Mouse (Mus musculus) kidney, adult 8-10 months (tissue): ENCODE results near the gene Cpeb4.
A peak's percentile ranks its signal among the peaks of the same experiment; 100 is the strongest.

Experiments
- DNase-seq, 2 experiments: peaks; one replicate each; pipeline ENCODE4 v3.0.0; 2022

Gene Cpeb4

DNA sequence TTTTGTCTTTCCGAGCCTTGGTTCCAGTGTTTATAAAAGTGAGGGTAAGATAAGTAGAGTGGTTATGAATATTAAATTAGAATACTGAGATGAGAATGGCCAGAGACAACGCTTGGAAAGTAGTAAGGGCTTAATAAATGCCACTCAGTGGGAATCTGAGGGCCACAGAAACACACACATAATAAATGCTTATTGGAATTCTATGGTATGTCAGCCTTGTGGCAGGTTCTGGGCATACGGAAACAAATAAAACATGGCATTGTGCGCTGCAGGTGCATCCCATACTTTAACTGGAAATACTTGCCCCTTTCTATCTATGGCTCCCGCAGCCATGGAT lies 24.6 kb upstream of the Cpeb4 start:
- no peak for DNase-seq

GRCm38 (mm10) chr11:31848725-31849124 lies 23.3 kb upstream of the Cpeb4 start:
- no peak for DNase-seq

DNA sequence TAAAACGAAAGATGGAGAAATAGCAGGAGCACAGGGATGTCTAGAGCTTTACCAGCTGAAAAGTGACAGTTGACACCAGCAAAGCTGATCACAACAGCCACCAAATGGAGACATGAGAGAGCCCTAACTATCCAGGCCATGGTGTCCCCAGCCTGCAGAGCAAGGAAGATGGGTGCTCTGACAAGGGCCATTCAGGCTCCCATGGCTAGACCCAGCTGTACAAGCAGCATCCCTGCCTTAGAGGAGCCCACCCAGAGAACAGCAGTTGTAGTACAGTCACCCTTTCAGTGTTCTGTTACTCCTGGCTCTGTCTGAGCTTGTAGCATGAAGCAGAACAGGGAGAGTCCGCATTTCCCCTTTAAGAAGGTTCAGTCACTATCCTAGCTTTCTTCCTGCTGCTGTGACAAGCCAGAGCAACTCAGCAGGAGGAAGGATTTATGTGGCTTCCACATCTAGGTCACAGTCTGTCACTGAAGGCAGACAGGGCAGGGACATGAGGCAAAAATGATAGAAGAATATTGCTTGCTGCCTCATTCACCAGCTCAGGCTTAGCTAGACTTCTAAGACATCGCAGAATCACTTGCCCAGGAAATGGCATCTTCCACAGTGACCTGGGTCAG lies 21.7 kb upstream of the Cpeb4 start:
- DNase-seq, result no peak

GRCm38 (mm10) chr11:31850995-31851394 lies 21.0 kb upstream of the Cpeb4 start:
- DNase-seq, result peak; percentile 69 to 82

GRCm38 (mm10) chr11:31851702-31852560 lies 20.1 kb upstream of the Cpeb4 start:
- no peak for DNase-seq

DNA sequence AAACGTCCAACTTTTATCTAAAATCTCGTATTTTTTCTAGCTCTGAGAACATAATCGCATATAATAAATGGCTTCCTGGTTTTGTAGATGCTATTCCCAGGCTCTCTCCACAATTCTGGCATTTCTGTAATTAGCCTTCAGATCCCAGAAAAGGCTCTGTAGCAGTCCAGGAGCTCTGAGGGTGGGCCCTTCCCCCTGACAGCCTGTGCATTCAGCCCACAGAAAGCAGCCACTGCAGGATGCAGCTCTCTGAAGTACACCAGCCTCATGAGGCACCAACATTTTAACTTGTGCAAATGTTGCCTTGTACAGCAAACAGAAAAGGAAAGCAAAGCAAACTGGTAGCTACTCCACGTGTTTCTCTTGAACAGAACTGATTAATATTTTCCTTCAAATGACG lies 17.1 kb upstream of the Cpeb4 start:
- no peak for DNase-seq

DNA sequence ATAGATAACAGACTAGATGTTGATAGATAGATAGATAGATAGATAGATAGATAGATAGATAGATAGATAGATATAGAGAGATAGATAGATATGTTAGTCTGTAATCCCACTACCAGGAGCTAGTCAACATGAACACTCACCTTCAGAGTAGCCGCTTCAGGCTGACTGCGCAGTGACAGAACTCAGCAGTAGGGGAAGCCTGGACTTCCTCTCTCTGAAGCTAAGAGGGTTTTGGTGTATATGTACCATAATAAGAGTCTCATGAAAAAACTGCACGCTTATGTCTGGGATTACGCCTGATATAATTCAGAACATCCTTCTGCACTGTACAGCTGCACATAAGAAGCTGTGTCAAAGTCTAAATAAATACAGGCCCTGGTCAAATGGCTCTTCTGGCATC lies 14.5 kb upstream of the Cpeb4 start:
- no peak for DNase-seq

GRCm38 (mm10) chr11:31861149-31861890 lies 10.7 kb upstream of the Cpeb4 start:
- no peak for DNase-seq

DNA sequence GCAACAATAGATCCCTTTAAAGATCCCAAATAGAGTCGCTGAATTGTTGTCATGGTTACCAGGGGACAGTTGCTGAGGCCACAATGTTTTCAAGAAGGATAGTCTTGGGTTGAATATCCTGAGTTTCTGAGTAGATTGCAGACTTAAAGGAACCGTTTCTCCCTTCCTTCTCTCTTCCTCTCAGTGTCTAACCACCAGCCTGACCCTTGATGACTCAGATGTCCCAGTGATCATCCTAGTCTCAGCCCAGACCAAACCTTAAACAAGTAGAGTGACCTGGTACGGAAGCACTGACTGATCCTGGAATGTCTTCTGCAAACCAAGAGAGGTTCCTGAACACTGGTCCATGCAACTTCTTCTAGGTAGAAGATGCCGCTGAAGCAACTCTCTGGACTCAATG lies 4.0 kb upstream of the Cpeb4 start:
- no peak for DNase-seq

- peak; percentile 99 for DNase-seq
These were observed 1.6 kb upstream of the Cpeb4 start for GRCm38 (mm10) chr11:31870285-31871010.

- peak; percentile 44 to 49 for DNase-seq
These were observed 873 bp upstream of the Cpeb4 start for GRCm38 (mm10) chr11:31871135-31871541.

DNA sequence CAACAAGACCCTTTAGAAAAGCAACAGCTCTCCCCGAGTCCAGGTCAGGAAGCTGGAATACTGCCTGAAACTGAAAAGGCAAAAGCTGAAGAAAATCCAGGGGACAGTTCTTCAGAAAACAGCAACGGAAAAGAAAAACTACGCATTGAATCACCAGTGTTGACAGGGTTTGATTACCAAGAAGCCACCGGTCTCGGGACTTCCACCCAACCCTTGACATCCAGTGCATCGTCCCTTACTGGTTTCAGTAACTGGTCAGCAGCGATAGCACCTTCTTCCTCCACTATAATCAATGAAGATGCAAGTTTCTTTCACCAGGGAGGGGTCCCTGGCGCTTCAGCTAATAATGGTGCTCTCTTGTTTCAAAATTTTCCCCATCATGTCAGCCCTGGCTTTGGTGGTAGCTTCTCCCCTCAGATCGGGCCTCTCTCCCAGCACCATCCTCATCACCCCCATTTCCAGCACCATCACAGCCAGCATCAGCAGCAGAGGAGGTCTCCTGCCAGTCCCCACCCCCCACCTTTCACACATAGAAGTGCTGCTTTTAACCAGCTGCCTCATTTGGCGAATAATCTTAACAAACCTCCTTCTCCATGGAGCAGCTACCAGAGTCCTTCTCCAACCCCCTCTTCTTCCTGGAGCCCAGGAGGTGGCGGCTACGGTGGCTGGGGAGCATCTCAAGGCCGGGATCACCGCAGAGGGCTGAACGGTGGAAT lies 693 bp downstream of the Cpeb4 start:
- DNase-seq, result peak in 1 of 2 experiments; percentile 19

DNA sequence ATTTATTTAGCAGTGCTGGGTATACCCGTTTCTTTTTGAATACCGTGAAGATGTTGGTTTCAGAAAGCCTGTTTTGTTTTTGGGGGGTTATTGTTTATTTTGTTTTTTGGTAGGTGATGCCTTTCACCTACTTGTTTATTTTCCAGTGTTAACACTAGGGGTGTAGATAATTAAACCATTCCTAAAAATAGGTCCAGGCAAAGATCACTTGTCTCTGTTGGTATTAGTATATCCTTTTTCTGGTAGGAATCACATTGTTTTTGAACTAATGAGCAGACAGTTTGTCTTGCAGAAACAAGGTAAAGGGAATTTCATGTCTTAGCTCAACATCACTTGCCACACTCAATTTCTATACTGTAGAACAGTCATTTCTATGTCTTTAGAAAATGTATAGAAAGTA lies 2.1 kb downstream of the Cpeb4 start:
- no peak for DNase-seq

GRCm38 (mm10) chr11:31883671-31884070 lies 11.7 kb downstream of the Cpeb4 start:
- no peak for DNase-seq

GRCm38 (mm10) chr11:31885765-31886164 lies 13.8 kb downstream of the Cpeb4 start:
- DNase-seq, result no peak

GRCm38 (mm10) chr11:31888229-31888628 lies 16.2 kb downstream of the Cpeb4 start:
- DNase-seq, result peak in 1 of 2 experiments; percentile 53

- DNase-seq, result no peak
These were observed 20.1 kb downstream of the Cpeb4 start for GRCm38 (mm10) chr11:31892152-31892551.

DNA sequence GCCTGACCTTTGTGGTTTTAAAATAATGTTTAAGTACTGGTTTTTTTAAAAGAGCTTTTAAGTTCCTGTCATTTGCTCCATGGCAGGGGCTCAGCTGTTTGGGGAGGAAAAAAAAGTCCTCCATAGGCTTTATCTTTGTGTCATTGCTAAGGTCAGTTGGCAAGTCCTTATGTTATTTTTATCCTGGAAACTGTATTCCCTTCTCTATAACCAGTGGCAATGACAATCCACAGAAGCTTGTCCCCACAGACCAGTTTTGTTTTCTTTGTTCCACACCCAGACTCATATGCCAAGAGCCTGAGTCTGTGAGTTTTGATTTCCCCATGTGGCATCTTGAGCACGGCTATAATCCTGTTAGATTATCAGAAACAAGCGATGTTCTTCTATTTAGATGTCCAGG lies 21.6 kb downstream of the Cpeb4 start:
- DNase-seq, result no peak

GRCm38 (mm10) chr11:31896065-31896792 lies 24.2 kb downstream of the Cpeb4 start:
- no peak for DNase-seq

DNA sequence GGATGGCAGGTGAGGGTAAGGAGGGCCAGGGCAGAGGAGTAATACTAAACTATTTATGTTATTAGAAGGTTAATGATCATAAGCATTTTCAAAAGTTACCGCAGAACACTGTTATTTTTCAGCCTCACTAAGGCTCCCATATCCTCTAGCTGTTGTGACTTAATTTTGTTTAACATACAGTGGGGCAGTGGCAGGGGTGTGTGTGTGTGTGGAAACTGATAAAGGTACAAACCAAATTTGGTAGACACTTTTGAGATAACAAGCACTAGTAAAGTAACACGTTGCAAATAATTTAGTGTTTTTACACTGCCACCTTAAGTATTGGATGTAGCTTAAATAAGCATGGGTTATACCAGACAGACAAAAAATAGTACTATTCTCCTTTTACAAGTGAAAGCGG lies 24.9 kb downstream of the Cpeb4 start:
- no peak for DNase-seq

DNA sequence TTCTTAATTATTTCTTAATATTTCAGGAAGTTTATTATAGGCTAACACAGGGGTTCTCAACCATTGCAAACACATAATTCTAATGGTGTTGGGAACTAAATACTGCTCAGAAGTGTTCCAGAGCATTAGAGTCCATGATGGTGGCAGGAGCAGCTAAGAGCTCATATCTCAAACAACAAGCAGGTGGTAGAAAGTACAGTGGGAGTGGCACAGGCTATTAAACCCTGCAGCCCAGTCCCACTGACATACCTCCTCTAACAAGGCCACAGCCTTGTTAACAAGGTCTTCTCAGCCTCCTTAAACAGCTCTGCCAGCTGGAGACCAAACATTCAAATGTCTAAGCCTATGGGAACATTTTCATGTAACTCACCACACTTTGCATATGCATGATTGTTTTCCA lies 27.2 kb downstream of the Cpeb4 start:
- no peak for DNase-seq

DNA sequence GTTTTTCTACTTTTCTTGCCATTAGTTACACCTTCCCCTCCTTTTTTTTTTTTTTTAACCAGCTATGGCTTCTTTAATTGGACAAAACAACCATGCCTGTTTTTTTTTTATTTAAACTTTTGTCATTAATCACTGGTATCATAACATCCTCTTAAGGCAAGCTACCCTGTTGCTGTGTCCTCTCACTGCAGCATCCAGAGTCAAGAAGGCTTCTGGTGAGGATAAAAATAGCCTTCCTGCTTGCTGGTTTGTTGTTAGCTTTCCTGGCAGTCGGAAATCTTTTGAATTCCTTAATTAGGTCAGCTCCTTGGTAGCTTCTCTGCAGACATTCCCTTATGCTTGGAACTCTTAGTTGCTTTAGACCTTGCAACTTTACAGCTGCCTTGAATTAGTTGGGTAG lies 28.7 kb downstream of the Cpeb4 start:
- DNase-seq, result peak in 1 of 2 experiments; percentile 36
